Mouse (Mus musculus) kidney, postnatal 10 days (tissue): ENCODE results near the gene Rgp1.
"Not testable (repeated sequence)": the region's sequence is repeated elsewhere in the genome, so short reads cannot be mapped to it uniquely, and the experiment has no call there.

Source experiments
- DNase-seq: peaks from one replicate; pipeline ENCODE4 v3.0.0; 2021; ENCODE audit warnings: mixed read lengths

The Rgp1 gene

DNA sequence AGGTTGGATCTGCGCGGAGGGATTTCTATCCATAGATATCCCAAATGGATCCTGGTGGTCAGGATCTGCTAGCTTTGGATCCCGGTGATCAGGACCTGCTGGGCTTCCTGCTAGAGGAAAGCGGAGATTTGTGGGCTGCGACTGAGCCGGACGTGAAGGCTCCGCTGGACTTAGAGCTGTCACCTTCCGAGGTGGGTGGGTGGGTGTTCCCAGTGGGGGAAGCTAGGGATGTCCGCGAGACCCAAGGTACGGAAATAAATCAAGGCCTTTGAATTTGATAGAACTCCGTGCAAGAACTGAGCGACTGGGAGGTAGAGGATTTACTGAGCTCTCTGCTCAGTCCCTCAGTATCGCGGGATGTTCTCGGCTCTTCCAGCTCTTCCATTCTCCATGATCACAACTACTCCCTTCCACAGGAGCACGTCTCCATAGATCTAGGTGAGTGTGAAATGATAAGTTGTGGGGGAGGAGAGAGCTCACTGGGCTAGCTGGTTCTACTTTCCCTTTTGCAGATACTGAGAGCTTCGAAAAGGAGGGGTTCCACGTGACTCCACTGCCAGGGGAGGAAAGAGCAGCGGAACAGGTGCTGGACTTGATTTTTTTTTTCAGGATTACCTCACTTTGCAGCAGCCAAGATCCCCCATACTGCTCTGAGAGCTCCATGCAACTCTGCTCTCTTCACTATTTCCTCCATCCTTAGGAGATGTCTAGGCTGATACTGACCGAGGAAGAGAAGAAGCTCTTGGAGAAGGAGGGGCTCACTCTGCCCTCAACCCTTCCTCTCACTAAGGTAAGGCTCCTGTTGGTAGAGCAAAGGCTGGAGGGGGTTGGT is 15.5 kb upstream of the Rgp1 start:
- no peak for DNase-seq

DNA sequence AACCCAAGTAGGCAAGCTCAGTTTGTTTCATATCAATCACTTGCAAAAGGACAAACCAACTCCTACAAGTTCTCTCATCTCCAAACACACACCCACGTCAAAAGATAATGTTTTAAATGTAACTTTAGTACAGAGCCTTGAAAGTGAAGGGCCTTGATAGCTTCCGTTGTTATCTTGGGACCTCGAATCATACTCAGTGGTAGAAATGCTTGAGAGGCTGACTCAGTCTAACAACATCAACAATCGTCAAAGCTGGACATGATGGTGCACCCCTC is 15.0 kb upstream of the Rgp1 start:
- no peak for DNase-seq

DNA sequence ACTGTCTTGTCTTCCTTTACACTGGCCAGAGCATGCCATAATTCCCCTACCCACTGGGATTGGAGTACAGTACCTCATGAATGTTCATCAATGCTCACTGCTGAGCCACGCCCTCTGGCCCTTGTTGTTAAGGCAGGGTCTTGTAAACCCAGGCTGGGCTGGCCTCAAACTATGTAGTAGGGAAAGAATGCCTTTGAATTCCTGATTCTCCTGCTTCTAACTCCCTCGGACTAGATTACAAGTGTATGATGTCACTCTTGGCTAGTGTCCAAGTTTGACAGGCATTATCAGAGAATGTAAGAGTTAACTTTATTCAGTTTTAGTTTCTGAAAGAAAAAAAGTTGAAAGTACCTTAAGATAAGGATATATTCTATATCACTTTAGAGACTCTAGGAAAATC is 14.3 kb upstream of the Rgp1 start:
- DNase-seq: no peak

DNA sequence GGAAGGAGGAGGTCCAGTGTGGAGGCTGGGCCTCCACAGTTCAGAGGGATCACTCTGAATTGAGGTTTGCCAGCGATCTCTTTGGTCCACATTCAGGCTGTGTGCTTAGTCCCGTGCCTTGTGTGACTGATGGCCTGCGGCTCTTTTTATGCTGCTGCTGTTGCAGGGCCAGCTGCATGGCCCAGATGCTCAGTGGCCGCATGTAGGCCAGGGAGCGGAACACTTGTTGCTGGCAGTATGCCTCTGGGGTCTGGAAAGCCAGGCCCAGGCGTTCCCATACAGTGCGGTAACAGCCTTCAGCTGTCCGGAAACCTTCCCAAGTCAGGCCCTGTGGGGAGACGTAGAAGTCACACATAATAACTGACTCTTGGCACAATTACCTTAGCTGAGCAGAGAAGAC is 11.4 kb upstream of the Rgp1 start:
- DNase-seq: no peak

DNA sequence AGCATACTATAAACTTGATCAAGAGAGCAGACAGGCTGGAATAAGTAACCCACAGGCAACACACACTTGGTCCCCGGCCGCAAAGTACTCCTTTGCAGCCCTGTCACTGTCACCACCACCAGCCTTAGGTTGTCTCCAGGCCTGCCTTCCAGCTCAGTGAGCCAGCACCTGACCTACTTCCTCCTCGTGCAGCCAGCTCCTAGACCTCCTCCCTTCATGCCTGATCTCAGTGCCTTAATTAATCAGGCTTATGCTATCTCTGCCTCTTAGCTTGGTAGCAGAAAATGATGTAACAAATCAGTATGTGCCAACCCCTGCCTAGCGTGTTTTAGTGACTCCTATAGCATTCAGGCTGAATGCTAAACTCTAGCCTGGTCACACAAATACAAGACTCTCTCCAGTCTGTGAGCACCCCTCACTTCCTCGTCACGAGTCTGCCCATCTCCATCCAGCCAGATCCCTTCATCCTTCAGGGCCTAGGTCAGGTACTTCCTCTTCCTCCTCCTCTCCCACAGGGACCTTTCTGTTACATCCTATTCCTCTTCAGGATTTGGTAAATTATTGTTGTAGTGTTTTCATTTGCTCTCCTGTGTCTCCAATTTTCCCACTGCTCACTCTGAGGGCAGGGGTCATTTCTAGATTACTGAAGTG is 7.0 kb upstream of the Rgp1 start:
- DNase-seq: no peak

DNA sequence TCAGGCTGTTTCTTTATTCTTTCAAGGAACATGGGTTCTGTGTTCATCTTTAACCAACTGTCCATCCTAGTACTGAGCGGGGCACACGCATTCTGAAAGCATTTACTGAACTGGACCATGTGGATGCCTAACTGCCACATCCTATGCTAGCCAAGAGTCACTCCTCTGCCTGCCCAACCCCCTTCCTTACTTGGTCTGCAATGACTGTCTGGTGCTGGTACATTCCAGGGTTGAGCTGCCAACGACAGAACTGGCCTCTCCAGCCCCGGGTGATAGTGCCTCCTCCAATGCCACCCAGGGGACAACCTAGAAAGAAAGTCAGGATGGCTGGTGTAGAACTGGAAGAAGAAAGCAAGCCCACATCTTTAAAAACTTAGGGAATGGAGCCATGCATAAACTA is 5.0 kb upstream of the Rgp1 start:
- DNase-seq: no peak

DNA sequence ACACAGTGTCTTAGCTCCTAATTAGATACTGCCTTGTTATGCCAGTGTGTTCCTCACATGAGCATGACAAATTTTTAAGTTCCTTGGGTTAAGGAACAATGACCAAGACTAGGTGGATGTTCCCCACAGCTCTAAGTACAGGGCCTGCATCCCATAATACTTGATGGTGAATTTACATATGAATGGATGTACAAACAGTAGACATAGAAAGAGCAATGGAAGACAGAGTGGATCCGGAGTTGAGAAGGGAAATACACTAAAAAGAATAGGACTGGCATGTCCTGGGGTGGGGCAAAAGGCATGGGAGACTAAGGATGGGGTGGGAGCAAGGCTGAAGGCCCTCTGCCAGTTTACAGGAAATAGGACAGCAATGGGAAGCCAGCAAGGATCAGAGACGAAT is 3.2 kb upstream of the Rgp1 start:
- DNase-seq: no peak

DNA sequence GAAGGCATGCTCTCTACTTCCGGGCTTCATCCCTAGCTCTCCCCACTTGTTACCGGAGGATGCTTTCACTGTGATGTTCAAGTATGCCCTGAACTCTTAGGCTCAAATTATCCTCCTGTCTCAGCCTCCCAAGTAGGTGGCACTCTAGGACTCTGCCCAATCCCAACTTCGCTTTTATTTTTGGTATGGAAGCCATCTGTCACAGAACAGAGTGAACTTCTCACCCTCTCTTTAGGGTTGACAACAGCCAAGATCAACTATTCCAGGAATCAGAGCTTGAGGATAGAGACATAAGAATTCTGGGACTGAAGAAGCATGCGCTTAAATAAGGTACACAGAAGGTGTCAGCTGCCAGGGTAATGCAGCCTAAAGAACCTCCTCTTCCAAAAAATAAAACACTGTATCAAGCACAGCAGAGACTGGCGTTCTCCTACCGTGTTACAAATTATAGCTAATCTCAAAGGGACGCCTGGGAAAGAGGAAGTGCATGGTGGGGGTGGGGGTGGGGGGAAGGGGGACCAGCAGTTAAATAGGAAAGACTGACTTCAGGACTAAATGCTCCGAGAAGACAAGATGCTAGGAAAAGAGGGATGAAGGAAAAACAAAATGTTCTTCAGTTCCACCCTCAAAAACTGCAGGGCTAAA is 1.2 kb upstream of the Rgp1 start:
- DNase-seq: no peak

DNA sequence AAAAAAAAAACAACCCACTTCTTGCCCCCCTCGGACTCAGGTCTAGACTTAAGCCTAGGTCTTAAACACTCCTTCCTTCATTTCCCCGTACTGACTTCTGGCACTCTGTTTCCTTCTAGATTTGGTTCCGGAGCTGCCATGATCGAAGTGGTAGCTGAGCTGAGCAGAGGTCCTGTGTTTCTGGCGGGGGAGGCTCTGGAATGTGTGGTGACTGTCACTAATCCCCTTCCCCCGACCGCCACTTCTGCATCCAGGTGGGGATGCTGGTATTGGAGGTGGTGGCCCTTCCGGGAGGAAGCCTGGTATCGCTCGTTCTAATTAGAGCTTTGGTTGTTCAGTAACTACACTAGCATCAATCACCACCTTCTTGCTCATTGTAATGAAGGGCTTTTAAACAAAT is 741 bp downstream of the Rgp1 start:
- peak; percentile 23 for DNase-seq

DNA sequence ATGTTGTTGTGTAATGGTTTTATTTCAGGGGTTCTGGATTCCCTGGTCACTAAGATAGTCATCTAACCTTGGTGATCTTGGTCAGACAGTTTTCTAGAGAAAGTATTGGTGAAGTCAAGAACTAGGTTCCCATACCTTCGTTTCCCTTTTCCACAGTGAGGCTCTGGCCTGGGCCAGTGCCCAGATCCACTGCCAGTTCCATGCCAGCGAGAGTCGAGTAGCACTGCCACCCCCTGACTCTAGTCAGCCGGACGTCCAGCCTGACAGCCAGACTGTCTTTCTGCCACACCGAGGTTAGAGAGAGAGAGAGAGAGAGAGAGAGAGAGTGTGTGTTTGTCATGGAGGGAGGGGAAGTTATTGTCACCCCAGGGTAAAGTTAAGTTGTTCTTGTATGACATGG is 1.2 kb downstream of the Rgp1 start:
- DNase-seq: peak; percentile 9

DNA sequence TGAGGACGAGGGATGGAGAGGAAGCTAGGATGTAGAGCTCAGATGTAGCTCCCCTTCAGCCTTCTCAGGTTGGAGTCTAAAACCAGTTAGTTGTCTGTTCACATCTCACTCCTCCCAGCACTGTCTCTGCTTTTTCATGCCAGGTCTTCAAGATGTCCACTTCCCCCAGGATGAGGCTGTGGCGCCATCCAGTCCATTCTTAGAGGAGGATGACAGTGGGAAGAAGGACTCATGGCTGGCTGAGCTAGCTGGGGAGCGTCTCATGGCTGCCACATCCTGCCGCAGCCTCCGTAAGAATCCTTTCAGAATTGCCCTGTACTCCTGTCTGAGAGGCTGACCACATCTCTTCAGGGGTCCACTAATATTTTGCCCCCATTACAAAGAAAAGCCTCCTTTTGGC is 2.2 kb downstream of the Rgp1 start:
- DNase-seq: peak; percentile 4

DNA sequence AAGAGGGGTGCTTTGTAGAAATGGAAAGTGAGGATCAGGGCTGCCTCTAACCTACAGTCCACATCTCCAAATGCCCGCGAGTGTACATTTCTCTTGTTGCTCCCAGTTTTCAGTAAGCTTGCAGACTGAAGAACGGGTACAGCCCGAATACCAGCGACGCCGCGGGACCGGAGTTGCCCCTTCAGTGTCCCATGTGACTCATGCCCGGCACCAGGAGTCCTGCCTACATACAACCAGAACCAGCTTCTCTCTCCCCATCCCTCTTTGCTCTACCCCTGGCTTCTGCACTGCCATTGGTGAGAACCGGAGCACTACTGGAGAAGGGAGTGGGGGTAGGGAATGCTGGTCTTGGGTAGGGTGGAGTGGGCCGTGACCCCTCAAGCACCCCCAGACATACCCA is 2.9 kb downstream of the Rgp1 start:
- peak; percentile 6 for DNase-seq

DNA sequence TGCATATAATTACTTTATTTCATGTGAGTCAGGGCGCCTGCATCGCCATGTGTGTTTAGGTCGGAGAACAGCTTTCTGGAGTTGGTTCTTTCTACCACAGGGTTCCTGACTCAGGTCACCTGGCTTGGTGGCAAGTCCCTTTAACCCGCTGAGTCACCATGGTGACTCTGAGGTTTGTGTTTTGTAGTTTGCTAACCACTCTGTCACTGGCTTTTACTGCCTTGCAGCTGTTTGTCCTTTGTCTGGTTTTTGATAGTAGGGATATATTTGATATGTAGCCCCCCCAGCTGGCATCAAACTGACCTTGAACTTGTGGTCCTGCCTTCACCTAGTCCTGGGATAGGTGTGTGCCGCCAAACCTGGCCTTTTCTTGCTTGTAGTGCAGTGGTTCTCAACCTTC is 3.7 kb downstream of the Rgp1 start:
- DNase-seq: peak; percentile 3

DNA sequence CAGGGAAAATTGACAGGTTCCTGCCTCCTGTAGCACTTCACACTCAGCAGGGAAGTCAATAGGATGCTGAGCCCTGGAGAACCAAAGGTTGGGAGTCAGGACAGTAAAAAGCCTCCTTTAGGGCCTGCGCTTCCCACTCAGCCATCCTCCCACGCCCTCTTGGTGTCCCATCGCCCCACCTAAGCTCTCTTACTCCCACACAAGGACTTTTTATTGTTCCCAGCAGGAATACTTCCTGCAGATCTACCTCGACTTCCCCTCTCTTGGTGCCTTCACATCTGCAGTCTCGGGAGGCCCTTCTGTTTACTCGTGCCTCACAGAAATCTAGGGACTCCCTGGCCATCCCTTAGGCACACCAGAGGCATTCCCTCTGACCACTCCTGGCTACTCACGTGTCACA is 4.9 kb downstream of the Rgp1 start:
- DNase-seq: peak; percentile 5

DNA sequence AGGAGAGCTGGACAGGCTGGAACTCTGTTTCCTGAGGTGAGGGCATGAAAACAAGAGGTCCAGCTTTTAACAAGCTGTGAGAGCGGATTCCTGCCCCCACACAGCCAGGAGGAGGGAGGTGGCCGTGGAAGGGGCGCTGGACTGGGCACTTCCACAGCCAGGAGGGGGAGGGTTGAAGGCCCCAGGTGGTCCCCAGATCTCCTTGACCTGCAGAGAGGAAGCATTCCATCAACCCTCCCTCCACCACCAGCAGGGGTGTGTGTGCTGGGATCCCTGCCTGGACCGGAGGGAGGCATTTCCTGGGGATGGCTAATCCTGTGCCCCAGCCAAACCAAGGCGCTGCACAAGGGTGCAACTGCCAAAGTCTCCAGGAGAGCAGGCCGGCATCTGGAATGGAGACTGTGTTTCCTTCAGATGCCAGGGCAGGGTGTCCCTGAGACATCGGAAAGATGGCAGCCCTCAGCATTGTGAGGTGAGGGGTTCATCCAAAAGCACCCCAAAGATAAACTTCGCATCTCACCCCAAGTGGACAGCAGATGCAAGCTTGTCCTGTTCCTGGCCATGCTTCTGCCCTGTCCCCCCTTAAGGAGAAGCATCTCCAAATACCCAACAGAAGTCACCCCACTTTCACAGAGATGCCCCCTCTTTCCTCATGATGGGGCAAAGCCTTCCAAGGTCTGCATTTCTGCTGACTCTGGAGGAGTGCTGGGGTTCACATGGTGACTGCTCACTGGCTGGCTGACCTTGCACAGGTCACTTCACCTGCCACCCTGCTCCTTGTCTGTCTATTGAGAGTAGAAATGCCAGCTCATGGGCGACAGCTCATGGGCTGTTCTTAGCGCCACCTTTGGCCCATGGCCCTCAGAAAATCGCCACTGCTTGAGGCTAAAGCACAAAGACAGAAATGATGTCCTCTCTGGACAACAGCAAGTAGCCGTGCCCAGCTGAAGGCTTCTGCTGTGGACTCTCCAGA is 6.2 kb downstream of the Rgp1 start, which contains the start of gene Msmp:
TSS of gene Msmp (minus strand) at position 51 of the 973 bp plus-strand sequence.
- peak; percentile 60 for DNase-seq

DNA sequence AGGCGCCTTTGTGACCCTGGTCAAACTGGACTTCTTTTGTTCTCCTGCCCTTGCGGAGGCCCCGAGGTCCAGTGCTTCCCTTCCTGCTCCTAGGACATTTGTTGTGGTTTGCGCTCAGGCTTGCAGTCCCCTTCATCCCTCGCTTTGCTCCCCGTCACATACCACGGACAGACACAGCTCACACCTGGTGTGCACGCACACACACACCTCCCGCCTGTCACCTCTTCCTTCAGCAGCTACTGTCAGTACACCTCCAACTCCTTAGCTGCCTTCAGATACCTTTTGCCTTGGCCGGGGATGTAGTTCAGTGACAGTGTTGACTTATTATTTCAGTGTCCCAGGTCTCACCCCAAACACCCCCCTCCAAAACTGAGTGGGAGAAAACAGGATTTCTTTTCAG is 7.2 kb downstream of the Rgp1 start:
- no peak for DNase-seq

DNA sequence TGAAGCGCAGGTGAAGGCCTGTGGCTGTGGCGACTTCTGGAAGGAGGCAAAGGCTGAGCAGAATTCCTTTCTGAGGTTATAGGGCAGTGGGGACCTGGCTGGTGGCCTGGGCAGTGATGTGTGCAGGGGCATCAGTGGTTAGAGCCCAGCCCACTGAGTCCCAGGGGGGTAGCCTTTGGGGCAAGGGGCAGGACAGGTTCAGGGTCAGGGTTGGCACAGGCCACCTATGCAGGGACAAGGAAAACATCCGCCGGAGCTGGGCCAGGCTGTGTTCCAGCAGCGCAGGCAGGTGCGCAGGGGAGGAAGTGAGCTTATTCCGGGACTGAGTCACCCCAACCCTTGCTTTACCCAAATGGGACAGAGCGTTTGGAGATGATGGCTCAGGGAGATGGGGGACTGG is 7.9 kb downstream of the Rgp1 start:
- DNase-seq: peak; percentile 67

DNA sequence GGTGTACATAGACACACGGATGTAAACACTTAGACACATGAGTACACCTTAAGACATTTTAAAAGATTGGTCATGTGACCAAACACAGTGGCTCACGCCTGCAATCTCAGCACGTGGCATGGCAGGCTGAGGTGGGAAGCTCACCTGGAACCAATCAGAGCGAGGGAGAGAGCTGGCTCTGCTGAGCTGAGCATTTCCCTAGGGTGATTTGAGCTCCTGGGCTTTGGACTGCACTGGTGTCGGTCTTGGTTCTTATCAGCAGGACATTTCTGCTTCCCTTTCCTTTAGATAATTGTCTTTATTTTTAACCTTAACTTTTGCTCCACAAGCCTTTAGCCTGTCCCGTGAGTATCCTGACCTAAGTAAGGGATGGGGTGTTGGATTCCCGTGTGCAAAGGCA is 9.2 kb downstream of the Rgp1 start:
- DNase-seq: no peak

DNA sequence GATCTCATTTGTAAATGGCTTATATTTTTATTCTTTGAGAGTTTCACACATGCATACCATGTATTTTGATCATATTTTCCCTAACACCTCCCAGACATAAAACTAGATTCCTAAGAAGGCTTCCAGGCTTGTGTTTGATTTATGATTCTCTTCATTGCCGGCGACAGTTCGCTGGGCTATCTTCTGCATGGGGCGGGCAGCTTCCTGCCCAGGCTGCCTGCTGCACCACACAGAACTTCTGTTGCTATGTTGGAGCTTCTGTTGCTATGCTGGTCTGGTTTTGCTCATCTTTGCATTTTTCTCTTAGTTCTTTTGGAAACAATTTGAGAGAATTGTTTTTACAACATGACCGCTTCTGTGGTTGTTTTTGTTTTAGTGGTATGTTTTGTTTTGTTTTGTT is 13.0 kb downstream of the Rgp1 start:
- no peak for DNase-seq

DNA sequence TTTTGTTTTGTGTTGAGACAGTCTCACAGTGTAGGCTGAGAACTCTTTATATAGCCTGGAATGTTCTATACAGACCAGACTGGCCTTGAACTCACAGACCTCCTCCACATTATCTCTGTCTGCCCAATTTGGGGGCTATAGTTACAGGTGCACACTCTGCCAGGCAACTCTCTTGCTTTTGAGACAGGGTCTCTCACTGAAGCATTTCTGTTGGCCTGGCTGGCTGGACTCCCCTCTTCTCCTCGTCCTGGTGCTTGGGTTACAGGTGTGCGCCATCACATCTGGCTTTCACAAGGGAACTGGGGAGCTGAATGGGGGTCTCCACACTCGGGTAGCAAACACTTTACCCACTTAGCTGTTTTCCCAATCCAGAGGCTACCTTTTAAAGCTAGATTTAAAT is 13.4 kb downstream of the Rgp1 start:
- DNase-seq: no peak

DNA sequence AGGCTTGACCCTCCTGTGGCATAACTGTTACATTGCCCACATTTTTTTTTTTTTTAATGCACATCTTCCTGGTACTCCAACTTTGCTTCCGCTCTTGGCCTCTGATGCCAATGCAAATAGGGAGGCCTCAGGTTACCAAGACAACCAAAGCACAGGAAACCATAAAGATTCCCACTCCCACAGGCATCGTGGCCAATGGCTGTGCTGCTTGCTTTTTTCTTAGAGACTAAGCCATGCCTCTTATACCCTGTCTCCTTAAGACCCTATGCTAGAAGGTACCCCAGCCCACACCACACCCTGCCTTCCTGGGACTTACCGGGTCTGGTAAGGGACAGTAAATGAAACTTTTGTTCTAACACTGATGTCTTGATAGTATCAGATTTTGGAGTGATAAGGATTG is 14.9 kb downstream of the Rgp1 start:
- no peak for DNase-seq

DNA sequence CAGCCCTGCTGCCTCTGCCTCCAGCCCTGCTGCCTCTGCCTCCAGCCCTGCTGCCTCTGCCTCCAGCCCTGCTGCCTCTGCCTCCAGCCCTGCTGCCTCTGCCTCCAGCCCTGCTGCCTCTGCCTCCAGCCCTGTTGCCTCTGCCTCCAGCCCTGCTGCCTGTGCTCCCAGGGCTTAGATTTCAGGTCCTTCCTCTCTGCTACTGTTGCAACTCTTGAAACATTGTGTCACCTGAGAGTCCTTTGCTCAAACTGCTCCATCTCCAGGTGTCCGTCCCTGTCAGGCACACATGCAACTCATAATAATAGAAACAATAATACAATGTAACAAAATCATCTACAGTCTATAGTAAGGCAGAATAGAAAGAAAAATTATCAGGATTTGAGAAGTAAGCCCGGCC is 18.1 kb downstream of the Rgp1 start:
- not testable (repeated sequence) for DNase-seq

DNA sequence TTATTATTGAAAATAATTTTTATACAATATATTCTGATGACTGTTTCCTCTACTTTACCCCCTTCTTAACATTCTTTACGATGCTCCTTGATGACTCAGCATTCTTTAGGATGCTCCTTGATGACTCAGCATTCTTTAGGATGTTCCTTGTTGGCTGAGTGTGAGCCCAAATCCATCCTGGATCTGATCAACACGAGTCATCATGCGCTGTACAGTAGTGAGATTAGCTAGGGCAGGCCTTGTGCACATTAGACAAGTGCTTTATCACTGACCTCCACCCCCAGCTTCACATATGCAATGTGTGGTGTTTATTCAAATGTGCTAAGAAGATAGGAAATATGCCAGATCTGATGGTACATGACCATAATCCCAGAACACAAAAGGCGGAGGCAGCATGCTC is 19.7 kb downstream of the Rgp1 start:
- DNase-seq: no peak
